Mouse (Mus musculus): ENCODE data around the gene Pak2. TPM values are rescaled to one million over a fixed set of nuclear protein-coding genes. Genes with fewer than 3 reads are reported as not detected.
"Not testable (repeated sequence)": the region's sequence is repeated elsewhere in the genome, so short reads cannot be mapped to it uniquely, and the experiment has no call there.

The Pak2 gene
- polyA plus RNA-seq, 1 experiment from 2014 or later: 42.5 TPM

GRCm38 (mm10) chr16:32078408-32078990, 643 bp downstream of the Pak2 start:
- WGBS: 0% methylated on average over 30 of the region's 30 CpGs
- ATAC-seq: no peak
- Histone ChIP-seq H3K4me2 (peak overlapping the region; percentile 79), H3K4me1 (peaks cover 24% of the 10 kb centered on the region), H3K27ac (peak overlapping the region; percentile 94), H3K27me3 (no peaks in the 10 kb centered on the region), H3K9me3 (replicated peaks) (no peaks in the 10 kb centered on the region), H3K36me3 (ENCODE audit: poor library complexity, severe bottlenecking) (peaks cover 8% of the 10 kb centered on the region), H3K4me3 (peak overlapping the region; percentile 99), H3K9ac (peak overlapping the region; percentile 96)

DNA sequence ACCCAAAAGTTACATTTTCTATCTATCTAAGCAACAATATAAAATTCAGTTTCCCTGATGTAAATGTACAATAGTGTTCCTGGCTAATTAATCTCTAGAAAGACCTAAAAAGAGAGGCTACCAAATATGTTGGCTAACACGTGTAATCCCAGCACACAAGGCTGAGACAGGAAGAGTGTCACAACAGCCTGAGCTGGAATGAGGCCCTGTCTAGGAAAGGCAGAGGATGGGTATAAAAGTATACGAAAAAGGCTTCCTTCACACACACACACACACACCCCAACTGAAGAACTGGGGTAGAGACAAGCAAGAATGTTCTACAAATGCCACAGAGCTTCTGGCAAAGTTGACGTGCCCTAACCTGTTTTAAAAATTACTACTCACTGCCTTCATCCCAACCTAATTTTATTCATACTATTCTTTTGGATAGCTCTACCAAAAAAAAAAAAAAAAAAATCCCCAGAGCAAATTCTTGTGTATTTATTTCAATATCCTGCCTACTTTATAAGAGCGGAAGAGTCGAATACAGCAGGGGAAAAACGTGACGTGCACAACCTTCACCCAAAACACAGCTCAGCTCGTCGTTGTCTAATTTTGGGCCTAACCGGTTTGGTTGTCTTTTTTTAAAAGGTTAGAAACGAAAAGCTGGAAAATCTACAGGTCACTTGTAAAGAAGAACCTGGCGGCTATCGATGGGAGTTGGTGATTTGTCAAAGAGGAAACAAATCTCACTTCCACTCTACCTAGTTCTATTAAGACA, 1.3 kb downstream of the Pak2 start:
- Histone ChIP-seq H3K9ac (peak overlapping the region; percentile 96), H3K4me3 (peak overlapping the region; percentile 99), H3K27ac (no peak overlapping the region), H3K4me2 (peak overlapping the region; percentile 79), H3K27me3 (no peaks in the 10 kb centered on the region), H3K36me3 (ENCODE audit: poor library complexity, severe bottlenecking) (peaks cover 5% of the 10 kb centered on the region; the same call in 1 of the 2 replicates), H3K4me1 (peaks cover 24% of the 10 kb centered on the region), H3K9me3 (replicated peaks) (no peaks in the 10 kb centered on the region)
- ATAC-seq: no peak
- WGBS: 11% methylated on average over 13 of the region's 13 CpGs

- Histone ChIP-seq H3K9me3 (replicated peaks) (no peaks in the 10 kb centered on the region), H3K4me1 (peaks cover 28% of the 10 kb centered on the region), H3K27ac (no peak overlapping the region), H3K36me3 (ENCODE audit: poor library complexity, severe bottlenecking) (no peaks in the 10 kb centered on the region), H3K4me2 (peak overlapping the region; percentile 24; the same call in 1 of the 2 replicates), H3K4me3 (no peak overlapping the region), H3K27me3 (no peaks in the 10 kb centered on the region), H3K9ac (no peak overlapping the region)
- ATAC-seq: no peak
- 79% methylated on average over 3 of the region's 3 CpGs for WGBS
Measured at GRCm38 (mm10) chr16:32076406-32076805, 2.7 kb downstream of the Pak2 start.

GRCm38 (mm10) chr16:32075762-32076161, 3.4 kb downstream of the Pak2 start:
- Histone ChIP-seq H3K9ac (no peak overlapping the region), H3K27me3 (no peaks in the 10 kb centered on the region), H3K36me3 (ENCODE audit: poor library complexity, severe bottlenecking) (no peaks in the 10 kb centered on the region), H3K27ac (no peak overlapping the region), H3K9me3 (replicated peaks) (no peaks in the 10 kb centered on the region), H3K4me3 (no peak overlapping the region), H3K4me1 (peaks cover 28% of the 10 kb centered on the region), H3K4me2 (0 out of 2 replicates have a peak overlapping the region, but pooled peaks have one; percentile 24)
- ATAC-seq: no peak
- WGBS: 54% methylated on average over 1 of the region's 1 CpGs

GRCm38 (mm10) chr16:32070070-32070469, 9.1 kb downstream of the Pak2 start:
- not testable (repeated sequence) for H3K4me2 ChIP-seq; H3K36me3 ChIP-seq (ENCODE audit: poor library complexity, severe bottlenecking); H3K9me3 ChIP-seq (replicated peaks); H3K9ac ChIP-seq; H3K27ac ChIP-seq; ATAC-seq; H3K4me3 ChIP-seq; H3K4me1 ChIP-seq; H3K27me3 ChIP-seq
- 82% methylated on average over 4 of the region's 4 CpGs for WGBS

GRCm38 (mm10) chr16:32068389-32069300, 10.5 kb downstream of the Pak2 start:
- Histone ChIP-seq H3K9ac (no peak overlapping the region), H3K27me3 (no peaks in the 10 kb centered on the region), H3K9me3 (replicated peaks) (no peaks in the 10 kb centered on the region), H3K36me3 (ENCODE audit: poor library complexity, severe bottlenecking) (no peaks in the 10 kb centered on the region), H3K27ac (no peak overlapping the region), H3K4me3 (no peak overlapping the region), H3K4me1 (0 out of 2 replicates have a peak, but pooled peaks cover 9% of the 10 kb centered on the region), H3K4me2 (no peak overlapping the region)
- 88% methylated on average over 12 of the region's 12 CpGs for WGBS
- ATAC-seq: no peak

DNA sequence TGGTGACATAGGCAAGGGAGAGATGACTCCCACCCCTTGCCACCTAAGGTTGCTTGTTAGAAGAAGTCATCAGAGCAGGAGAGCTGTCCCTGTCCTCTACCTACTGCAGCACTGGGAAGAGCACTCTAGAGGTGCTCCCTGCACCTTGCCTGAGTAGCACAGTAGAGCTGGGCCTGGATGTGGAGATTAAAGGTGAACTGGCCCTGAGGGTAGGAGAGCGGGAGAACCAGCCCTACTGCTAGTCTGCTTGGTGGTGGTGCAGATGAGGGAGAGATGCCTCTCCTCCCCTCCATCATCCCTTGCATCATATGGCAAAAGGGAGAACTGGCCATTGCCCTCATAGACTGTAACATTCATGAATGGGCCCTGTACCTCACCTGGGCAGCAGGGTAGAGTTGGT, 12.2 kb downstream of the Pak2 start:
- no peaks in the 10 kb centered on the region for H3K27me3 ChIP-seq
- H3K4me1 ChIP-seq: 0 out of 2 replicates have a peak, but pooled peaks cover 8% of the 10 kb centered on the region
- no peak overlapping the region for H3K4me3 ChIP-seq
- no peak for ATAC-seq
- H3K36me3 ChIP-seq (ENCODE audit: poor library complexity, severe bottlenecking): no peaks in the 10 kb centered on the region
- H3K27ac ChIP-seq: no peak overlapping the region
- 100% methylated on average over 1 of the region's 1 CpGs for WGBS
- no peak overlapping the region for H3K4me2 ChIP-seq
- H3K9ac ChIP-seq: no peak overlapping the region
- no peaks in the 10 kb centered on the region for H3K9me3 ChIP-seq (replicated peaks)

- Histone ChIP-seq H3K4me2 (no peak overlapping the region), H3K4me1 (peaks cover 4% of the 10 kb centered on the region; the same call in 1 of the 2 replicates), H3K4me3 (no peak overlapping the region), H3K9me3 (replicated peaks) (no peaks in the 10 kb centered on the region), H3K27me3 (no peaks in the 10 kb centered on the region), H3K36me3 (ENCODE audit: poor library complexity, severe bottlenecking) (no peaks in the 10 kb centered on the region), H3K9ac (no peak overlapping the region), H3K27ac (no peak overlapping the region)
- 88% methylated on average over 7 of the region's 7 CpGs for WGBS
- no peak for ATAC-seq
Measured at GRCm38 (mm10) chr16:32063900-32064299, 15.2 kb downstream of the Pak2 start.

- no peak for ATAC-seq
- no peak overlapping the region for H3K9ac ChIP-seq
- H3K4me3 ChIP-seq: no peak overlapping the region
- no peaks in the 10 kb centered on the region for H3K9me3 ChIP-seq (replicated peaks)
- H3K4me1 ChIP-seq: no peaks in the 10 kb centered on the region; the same call in 1 of the 2 replicates
- no peaks in the 10 kb centered on the region for H3K36me3 ChIP-seq (ENCODE audit: poor library complexity, severe bottlenecking)
- WGBS: 83% methylated on average over 2 of the region's 2 CpGs
- no peak overlapping the region for H3K27ac ChIP-seq
- H3K4me2 ChIP-seq: no peak overlapping the region
- H3K27me3 ChIP-seq: no peaks in the 10 kb centered on the region
Measured at GRCm38 (mm10) chr16:32062226-32062625, 16.9 kb downstream of the Pak2 start.

DNA sequence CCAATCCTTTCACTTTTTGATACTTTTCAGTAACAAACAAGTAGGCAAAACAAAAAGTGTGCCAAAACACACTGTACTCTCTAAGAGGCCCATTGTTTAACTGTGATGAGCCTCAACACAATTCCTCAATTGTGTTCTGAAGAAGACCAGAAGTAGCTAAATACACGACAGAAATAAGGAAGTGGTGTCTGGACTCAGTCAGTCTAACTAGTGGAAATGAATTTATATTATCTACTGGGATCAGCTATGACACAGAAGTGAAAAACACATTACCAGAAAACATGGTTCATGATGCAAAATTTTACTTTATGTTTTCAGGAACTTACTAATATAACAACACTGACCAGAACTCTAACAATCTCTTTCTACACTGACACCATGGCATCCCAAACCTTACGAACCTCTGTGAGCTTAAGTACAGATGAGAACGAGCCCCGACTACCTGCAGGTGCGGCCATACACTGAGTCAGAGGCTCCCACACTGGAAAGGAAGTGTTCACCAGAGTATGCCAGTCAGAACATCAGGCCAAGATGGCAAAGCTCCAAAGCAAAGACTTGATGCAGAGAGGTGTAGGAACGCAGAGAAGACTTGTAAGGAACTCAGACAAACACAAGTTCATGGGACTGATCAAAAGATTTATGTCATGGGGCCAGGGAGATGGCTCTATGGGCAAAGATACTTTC, 19.2 kb downstream of the Pak2 start:
- H3K9ac ChIP-seq: no peak overlapping the region
- H3K27me3 ChIP-seq: no peaks in the 10 kb centered on the region
- H3K27ac ChIP-seq: no peak overlapping the region
- no peak for ATAC-seq
- no peak overlapping the region for H3K4me3 ChIP-seq
- no peaks in the 10 kb centered on the region for H3K9me3 ChIP-seq (replicated peaks)
- no peak overlapping the region for H3K4me2 ChIP-seq
- WGBS: 82% methylated on average over 6 of the region's 6 CpGs
- no peaks in the 10 kb centered on the region; the same call in 1 of the 2 replicates for H3K4me1 ChIP-seq
- no peaks in the 10 kb centered on the region for H3K36me3 ChIP-seq (ENCODE audit: poor library complexity, severe bottlenecking)

- Histone ChIP-seq H3K9me3 (replicated peaks) (no peaks in the 10 kb centered on the region), H3K36me3 (ENCODE audit: poor library complexity, severe bottlenecking) (no peaks in the 10 kb centered on the region), H3K4me2 (no peak overlapping the region), H3K4me1 (no peaks in the 10 kb centered on the region; the same call in 1 of the 2 replicates), H3K9ac (no peak overlapping the region), H3K27ac (no peak overlapping the region), H3K27me3 (no peaks in the 10 kb centered on the region), H3K4me3 (no peak overlapping the region)
- no peak for ATAC-seq
- 84% methylated on average over 5 of the region's 5 CpGs for WGBS
Measured at GRCm38 (mm10) chr16:32058817-32059216, 20.3 kb downstream of the Pak2 start.
